16 mouse cellular contexts compared by ENCODE assay signal in the genomic region with DNA sequence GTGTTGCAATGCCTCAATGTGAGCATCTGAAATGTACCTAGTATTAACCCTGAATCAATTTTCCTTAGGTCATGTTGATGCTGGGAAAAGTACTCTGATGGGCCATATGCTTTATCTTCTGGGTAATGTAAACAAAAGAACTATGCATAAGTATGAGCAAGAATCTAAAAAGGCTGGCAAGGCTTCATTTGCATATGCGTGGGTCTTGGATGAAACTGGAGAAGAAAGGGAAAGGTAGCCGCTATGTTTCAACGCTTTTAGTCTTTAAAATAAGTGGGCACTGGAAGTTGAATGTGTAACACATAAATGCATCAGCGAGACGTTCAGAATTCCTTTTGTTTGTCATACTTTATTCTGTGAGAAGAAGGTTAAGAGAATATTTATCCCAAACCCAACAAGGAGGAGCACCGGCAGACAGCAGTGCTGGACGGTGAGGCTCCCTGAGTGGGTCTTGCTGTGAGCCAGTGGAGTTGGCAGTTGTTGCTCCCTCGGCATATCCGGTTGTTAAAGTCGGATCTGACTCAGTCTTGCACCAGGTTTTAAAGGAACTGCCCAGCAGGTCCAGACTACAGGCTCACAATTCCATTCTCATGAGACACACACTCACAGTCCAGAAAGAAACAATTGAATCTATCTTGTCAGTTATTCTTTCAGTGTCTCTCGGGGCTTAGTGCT. TPM values are rescaled to one million over a fixed set of nuclear protein-coding genes. Genes with fewer than 3 reads are reported as not detected.
"Had no signal": no experiment of that assay in that cellular context is flagged by ENCODE, and none has a peak within 500 bp of the region (broad histone marks: within the 10 kb centered on the region; RNA-seq: fewer than 3 reads in every experiment).

No protein-coding gene starts in this region.

- H3K27ac ChIP-seq: kidney, embryonic 15.5 days; limb, embryonic 12.5 days; liver, embryonic 14.5 days; midbrain, embryonic 13.5 days; stomach, postnatal 0 days had no signal

- ATAC-seq: intestine, embryonic 16.5 days; lung, postnatal 0 days; midbrain, embryonic 13.5 days had no signal

- H3K4me1 ChIP-seq: kidney, embryonic 15.5 days; limb, embryonic 12.5 days had no signal

- H3K9ac ChIP-seq: kidney, embryonic 15.5 days; limb, embryonic 12.5 days; liver, embryonic 14.5 days; midbrain, embryonic 13.5 days had no signal

- H3K27me3 ChIP-seq: kidney, embryonic 15.5 days; limb, embryonic 12.5 days; midbrain, embryonic 13.5 days had no signal

- DNase-seq: kidney, adult 2 months; kidney, postnatal 14 days; liver; lung, adult 2 months; lung, postnatal 36 days; thymus, postnatal 4 days had no signal

- H3K4me3 ChIP-seq: kidney, embryonic 15.5 days; limb, embryonic 12.5 days; midbrain, embryonic 13.5 days had no signal

- H3K9me3 ChIP-seq: kidney, embryonic 15.5 days; limb, embryonic 12.5 days; midbrain, embryonic 13.5 days had no signal

- H3K4me2 ChIP-seq: kidney, embryonic 15.5 days; limb, embryonic 12.5 days; midbrain, embryonic 13.5 days had no signal

RNA-seq across cellular contexts. Expression of a gene that starts 34.6 kb away (rescaled TPM):
- total RNA-seq: megakaryocyte progenitor cell, adult 5-6 weeks had no signal
- polyA plus RNA-seq: large intestine, adult 2 months; limb, embryonic 12.5 days; midbrain, postnatal 0 days had no signal
